Mouse (Mus musculus): ENCODE data around the gene B4galt5. TPM values are rescaled to one million over a fixed set of nuclear protein-coding genes. Genes with fewer than 3 reads are reported as not detected.

B4galt5 gene
- polyA plus RNA-seq, 1 experiment from 2014 or later, result 10.1 TPM

DNA sequence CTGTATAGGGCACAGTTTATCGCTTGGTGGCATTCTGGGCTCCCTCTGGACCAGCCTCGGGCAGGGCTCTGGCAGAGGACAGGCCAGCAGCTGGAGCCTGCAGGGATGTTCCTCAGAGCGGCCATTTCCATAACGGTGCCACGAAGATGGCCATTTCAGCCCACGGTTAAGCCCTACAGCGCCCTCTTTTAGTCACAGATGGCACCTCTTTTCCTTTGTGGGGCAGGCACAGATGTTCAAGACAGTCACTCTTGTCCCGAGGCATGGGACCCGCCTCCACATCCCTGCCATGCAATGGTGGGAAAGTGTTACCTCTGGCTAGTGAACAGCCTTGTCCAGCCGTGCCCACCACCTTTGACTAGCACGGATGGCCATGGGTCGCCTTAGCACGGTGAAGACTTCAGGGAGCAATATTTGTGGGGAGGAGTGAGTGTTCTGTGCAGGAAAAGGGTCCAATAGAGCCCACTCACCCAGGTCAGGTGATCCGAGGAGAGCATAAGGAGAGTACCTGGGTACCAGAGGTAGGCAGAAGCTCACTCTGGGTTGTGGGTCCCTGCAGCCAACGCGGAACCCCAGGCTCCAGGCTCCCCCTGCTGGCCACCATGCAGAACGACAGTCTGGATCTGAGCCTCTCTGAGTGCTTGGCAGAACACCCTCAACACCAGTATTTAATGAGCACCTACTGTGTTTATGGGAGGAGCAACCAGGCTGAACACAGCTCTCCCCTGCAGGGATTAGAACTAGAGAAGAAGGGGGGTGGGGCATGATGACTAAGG lies 70.0 kb downstream of the B4galt5 start:
- no peaks in the 10 kb centered on the region for H3K4me1 ChIP-seq (ENCODE audit: control insufficient read depth, insufficient read depth, low read length)
- H3K4me3 ChIP-seq (ENCODE audit: low read depth, low read length), result no peak overlapping the region
- no peak overlapping the region for H3K27ac ChIP-seq (ENCODE audit: low read length)
- H3K36me3 ChIP-seq (ENCODE audit: control insufficient read depth, insufficient read depth, low read length), result no peaks in the 10 kb centered on the region
- peak; percentile 21; the same call in 1 of the 2 replicates for ATAC-seq (ENCODE audit: insufficient number of reproducible peaks, insufficient read depth, low FRiP score, low read depth)
- no peaks in the 10 kb centered on the region for H3K27me3 ChIP-seq (ENCODE audit: control insufficient read depth, insufficient read depth, low read length)
- no peaks in the 10 kb centered on the region for H3K9me3 ChIP-seq (ENCODE audit: control insufficient read depth, low read depth, low read length)
- whole genome bisulfite sequencing, result 60% methylated on average over 17 of the region's 17 CpGs
- H3K4me2 ChIP-seq (replicated peaks; ENCODE audit: low read depth, low read length), result no peak overlapping the region
- no peak overlapping the region for H3K9ac ChIP-seq (replicated peaks; ENCODE audit: low read depth, low read length)

- no peak overlapping the region for H3K4me3 ChIP-seq (ENCODE audit: low read depth, low read length)
- no peak overlapping the region for H3K27ac ChIP-seq (ENCODE audit: low read length)
- no peak overlapping the region for H3K9ac ChIP-seq (replicated peaks; ENCODE audit: low read depth, low read length)
- WGBS, result 85% methylated on average over 7 of the region's 7 CpGs
- ATAC-seq (ENCODE audit: insufficient number of reproducible peaks, insufficient read depth, low FRiP score, low read depth), result no peak
- no peak overlapping the region for H3K4me2 ChIP-seq (replicated peaks; ENCODE audit: low read depth, low read length)
- H3K4me1 ChIP-seq (ENCODE audit: control insufficient read depth, insufficient read depth, low read length), result no peaks in the 10 kb centered on the region
- no peaks in the 10 kb centered on the region for H3K9me3 ChIP-seq (ENCODE audit: control insufficient read depth, low read depth, low read length)
- H3K27me3 ChIP-seq (ENCODE audit: control insufficient read depth, insufficient read depth, low read length), result no peaks in the 10 kb centered on the region
- H3K36me3 ChIP-seq (ENCODE audit: control insufficient read depth, insufficient read depth, low read length), result no peaks in the 10 kb centered on the region
These were observed 71.0 kb downstream of the B4galt5 start for GRCm38 (mm10) chr2:167278011-167278410.

DNA sequence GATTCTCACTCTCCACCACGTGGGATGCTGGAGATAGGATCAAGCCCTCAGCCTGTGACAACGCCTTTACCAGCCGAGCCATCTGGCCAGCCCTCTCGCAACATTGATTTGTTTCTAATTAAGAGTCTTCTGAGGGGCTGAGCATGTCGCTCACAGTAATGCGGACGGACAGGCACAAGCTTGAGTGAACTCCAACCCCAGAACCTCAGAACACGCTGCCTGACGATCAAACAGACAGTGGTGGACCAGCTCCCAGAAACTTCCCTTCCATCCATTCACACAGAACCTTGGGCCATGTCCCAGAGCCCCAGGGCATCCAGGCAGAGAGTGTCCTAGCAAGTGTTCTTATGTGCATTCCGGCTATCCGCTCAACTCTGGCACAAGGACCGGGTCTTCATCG lies 72.0 kb downstream of the B4galt5 start:
- no peak overlapping the region for H3K9ac ChIP-seq (replicated peaks; ENCODE audit: low read depth, low read length)
- ATAC-seq (ENCODE audit: insufficient number of reproducible peaks, insufficient read depth, low FRiP score, low read depth), result no peak
- WGBS, result 79% methylated on average over 13 of the region's 13 CpGs
- H3K36me3 ChIP-seq (ENCODE audit: control insufficient read depth, insufficient read depth, low read length), result no peaks in the 10 kb centered on the region
- no peak overlapping the region for H3K4me3 ChIP-seq (ENCODE audit: low read depth, low read length)
- H3K4me1 ChIP-seq (ENCODE audit: control insufficient read depth, insufficient read depth, low read length), result no peaks in the 10 kb centered on the region
- no peaks in the 10 kb centered on the region for H3K27me3 ChIP-seq (ENCODE audit: control insufficient read depth, insufficient read depth, low read length)
- no peak overlapping the region for H3K4me2 ChIP-seq (replicated peaks; ENCODE audit: low read depth, low read length)
- no peaks in the 10 kb centered on the region for H3K9me3 ChIP-seq (ENCODE audit: control insufficient read depth, low read depth, low read length)
- H3K27ac ChIP-seq (ENCODE audit: low read length), result no peak overlapping the region

DNA sequence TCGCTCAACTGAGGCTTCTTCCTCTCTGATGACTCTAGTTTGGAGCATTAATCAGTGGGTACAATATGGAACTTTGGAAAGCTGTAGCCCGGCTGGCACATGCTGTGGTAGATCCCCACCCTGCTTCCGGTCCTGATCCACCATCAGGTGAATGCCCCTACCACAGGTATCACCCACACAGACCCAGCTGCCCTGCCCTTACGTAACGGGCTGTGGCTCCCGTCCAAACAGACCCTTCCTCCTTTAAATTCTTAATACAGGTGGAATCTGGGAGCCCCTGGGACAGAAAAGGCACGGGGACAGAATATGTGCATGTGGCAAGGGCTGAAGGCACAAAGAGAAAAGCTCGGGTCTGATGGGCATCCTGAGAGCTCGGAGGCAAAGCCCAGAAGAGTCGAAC lies 73.1 kb downstream of the B4galt5 start:
- Histone ChIP-seq H3K36me3 (ENCODE audit: control insufficient read depth, insufficient read depth, low read length) (no peaks in the 10 kb centered on the region), H3K4me3 (ENCODE audit: low read depth, low read length) (no peak overlapping the region), H3K9me3 (ENCODE audit: control insufficient read depth, low read depth, low read length) (no peaks in the 10 kb centered on the region), H3K27me3 (ENCODE audit: control insufficient read depth, insufficient read depth, low read length) (no peaks in the 10 kb centered on the region), H3K9ac (replicated peaks; ENCODE audit: low read depth, low read length) (no peak overlapping the region), H3K4me2 (replicated peaks; ENCODE audit: low read depth, low read length) (no peak overlapping the region), H3K27ac (ENCODE audit: low read length) (no peak overlapping the region), H3K4me1 (ENCODE audit: control insufficient read depth, insufficient read depth, low read length) (no peaks in the 10 kb centered on the region)
- no peak for ATAC-seq (ENCODE audit: insufficient number of reproducible peaks, insufficient read depth, low FRiP score, low read depth)
- WGBS, result 85% methylated on average over 10 of the region's 10 CpGs

GRCm38 (mm10) chr2:167274713-167275465 lies 74.1 kb downstream of the B4galt5 start:
- no peaks in the 10 kb centered on the region for H3K4me1 ChIP-seq (ENCODE audit: control insufficient read depth, insufficient read depth, low read length)
- no peaks in the 10 kb centered on the region for H3K27me3 ChIP-seq (ENCODE audit: control insufficient read depth, insufficient read depth, low read length)
- 52% methylated on average over 10 of the region's 10 CpGs for WGBS
- H3K4me2 ChIP-seq (replicated peaks; ENCODE audit: low read depth, low read length), result no peak overlapping the region
- no peak overlapping the region for H3K4me3 ChIP-seq (ENCODE audit: low read depth, low read length)
- ATAC-seq (ENCODE audit: insufficient number of reproducible peaks, insufficient read depth, low FRiP score, low read depth), result no peak
- no peaks in the 10 kb centered on the region for H3K36me3 ChIP-seq (ENCODE audit: control insufficient read depth, insufficient read depth, low read length)
- no peak overlapping the region for H3K9ac ChIP-seq (replicated peaks; ENCODE audit: low read depth, low read length)
- H3K27ac ChIP-seq (ENCODE audit: low read length), result no peak overlapping the region
- no peaks in the 10 kb centered on the region for H3K9me3 ChIP-seq (ENCODE audit: control insufficient read depth, low read depth, low read length)

DNA sequence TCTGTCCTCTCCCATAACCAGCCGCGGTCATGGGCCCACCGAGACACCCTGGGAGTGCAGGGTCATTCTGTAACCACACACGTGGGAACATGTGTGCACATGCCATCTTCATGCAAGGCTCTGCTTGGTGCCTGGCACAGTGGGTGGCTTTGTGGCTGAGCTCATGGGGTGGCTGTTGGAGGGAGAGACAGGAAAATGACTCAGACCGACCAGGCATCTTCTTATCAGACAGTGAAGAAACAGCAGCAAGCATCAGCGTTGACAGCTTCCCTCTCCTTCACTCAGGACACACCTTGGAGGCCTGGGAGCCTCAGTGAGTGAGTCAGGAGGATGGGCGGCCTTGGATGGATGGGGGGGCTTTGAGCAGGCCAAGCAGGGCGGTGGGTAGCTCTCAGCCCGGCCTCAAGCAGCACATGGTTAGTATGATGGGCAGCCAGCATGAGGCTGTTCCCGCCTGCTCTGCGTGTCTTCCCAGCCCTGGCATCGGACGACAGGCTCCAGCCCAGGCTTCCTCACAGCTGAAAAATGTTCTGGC lies 75.7 kb downstream of the B4galt5 start:
- H3K9ac ChIP-seq (replicated peaks; ENCODE audit: low read depth, low read length), result no peak overlapping the region
- 77% methylated on average over 13 of the region's 13 CpGs for WGBS
- H3K4me2 ChIP-seq (replicated peaks; ENCODE audit: low read depth, low read length), result no peak overlapping the region
- H3K27ac ChIP-seq (ENCODE audit: low read length), result no peak overlapping the region
- H3K9me3 ChIP-seq (ENCODE audit: control insufficient read depth, low read depth, low read length), result no peaks in the 10 kb centered on the region
- H3K27me3 ChIP-seq (ENCODE audit: control insufficient read depth, insufficient read depth, low read length), result no peaks in the 10 kb centered on the region
- no peak for ATAC-seq (ENCODE audit: insufficient number of reproducible peaks, insufficient read depth, low FRiP score, low read depth)
- H3K36me3 ChIP-seq (ENCODE audit: control insufficient read depth, insufficient read depth, low read length), result no peaks in the 10 kb centered on the region
- no peak overlapping the region for H3K4me3 ChIP-seq (ENCODE audit: low read depth, low read length)
- no peaks in the 10 kb centered on the region for H3K4me1 ChIP-seq (ENCODE audit: control insufficient read depth, insufficient read depth, low read length)

DNA sequence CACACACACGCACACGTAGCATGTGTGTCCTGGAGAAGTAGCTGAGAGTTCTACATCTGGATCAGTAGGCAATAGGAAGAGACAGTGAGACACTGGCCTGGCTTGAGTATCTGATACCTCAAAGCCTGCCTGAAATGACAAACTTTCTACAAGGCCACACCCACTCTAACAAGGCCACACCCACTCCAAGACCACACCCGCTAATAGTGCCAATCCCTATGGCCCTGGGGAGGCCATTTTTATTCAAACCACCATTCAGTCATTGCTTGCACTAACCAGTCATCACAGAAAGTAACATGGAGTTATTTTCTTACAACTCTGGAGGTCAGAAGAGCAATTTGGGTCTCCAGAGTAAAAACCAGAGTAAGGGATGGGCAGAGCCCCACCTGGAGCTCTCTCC lies 76.3 kb downstream of the B4galt5 start:
- H3K9me3 ChIP-seq (ENCODE audit: control insufficient read depth, low read depth, low read length), result no peaks in the 10 kb centered on the region
- WGBS, result 92% methylated on average over 3 of the region's 3 CpGs
- no peak for ATAC-seq (ENCODE audit: insufficient number of reproducible peaks, insufficient read depth, low FRiP score, low read depth)

DNA sequence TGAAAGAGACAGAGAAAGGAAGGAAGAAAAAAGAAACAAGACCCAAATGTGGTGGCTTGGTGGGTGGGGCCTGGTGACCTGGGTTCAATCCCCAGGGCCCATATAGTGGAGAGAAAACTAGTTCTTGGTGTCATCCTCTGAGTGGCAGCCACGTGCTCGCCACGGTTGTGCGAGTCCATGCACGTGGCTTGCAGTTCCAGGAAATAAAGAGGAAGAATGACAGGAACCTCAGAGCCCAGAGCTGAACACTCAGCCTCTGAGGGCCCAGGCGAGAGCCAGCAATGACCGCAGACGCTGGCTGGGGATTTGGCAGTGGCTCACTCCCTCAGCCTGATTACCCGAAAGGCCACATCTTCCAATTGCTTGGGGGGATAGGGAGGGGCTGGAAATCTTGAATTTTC lies 77.9 kb downstream of the B4galt5 start:
- Histone ChIP-seq H3K9ac (replicated peaks; ENCODE audit: low read depth, low read length) (no peak overlapping the region), H3K27me3 (ENCODE audit: control insufficient read depth, insufficient read depth, low read length) (no peaks in the 10 kb centered on the region), H3K4me3 (ENCODE audit: low read depth, low read length) (no peak overlapping the region), H3K4me1 (ENCODE audit: control insufficient read depth, insufficient read depth, low read length) (no peaks in the 10 kb centered on the region), H3K36me3 (ENCODE audit: control insufficient read depth, insufficient read depth, low read length) (no peaks in the 10 kb centered on the region), H3K27ac (ENCODE audit: low read length) (no peak overlapping the region), H3K4me2 (replicated peaks; ENCODE audit: low read depth, low read length) (no peak overlapping the region), H3K9me3 (ENCODE audit: control insufficient read depth, low read depth, low read length) (no peaks in the 10 kb centered on the region)
- no peak for ATAC-seq (ENCODE audit: insufficient number of reproducible peaks, insufficient read depth, low FRiP score, low read depth)
- 78% methylated on average over 9 of the region's 9 CpGs for WGBS

More for the DNA sequence above, 76.3 kb downstream of the B4galt5 start:
- no peak overlapping the region for H3K9ac ChIP-seq (replicated peaks; ENCODE audit: low read depth, low read length)
- H3K27me3 ChIP-seq (ENCODE audit: control insufficient read depth, insufficient read depth, low read length), result no peaks in the 10 kb centered on the region
- no peak overlapping the region for H3K4me3 ChIP-seq (ENCODE audit: low read depth, low read length)
- no peak overlapping the region for H3K4me2 ChIP-seq (replicated peaks; ENCODE audit: low read depth, low read length)
- no peaks in the 10 kb centered on the region for H3K36me3 ChIP-seq (ENCODE audit: control insufficient read depth, insufficient read depth, low read length)
- H3K27ac ChIP-seq (ENCODE audit: low read length), result no peak overlapping the region
- no peaks in the 10 kb centered on the region for H3K4me1 ChIP-seq (ENCODE audit: control insufficient read depth, insufficient read depth, low read length)
